Mouse (Mus musculus): ENCODE results near the gene Slc25a34.

GRCm38 (mm10) chr4:141574789-141575702 lies 48.6 kb downstream of the Slc25a34 start:
- TF ChIP-seq CTCF (IDR thresholded peaks at IDR 0.05; ENCODE audit: low read depth, low read length), result peak; percentile 82
- TF ChIP-seq TAL1 (conservative IDR thresholded peaks at IDR 0.05; ENCODE audit: low read depth, low read length), result no peak
- TF ChIP-seq POLR2AphosphoS5 (IDR thresholded peaks at IDR 0.05; ENCODE audit: insufficient replicate concordance, low read depth, low read length), result no peak
